Mouse (Mus musculus): Measurements from ENCODE around the gene Ptges3l. TPM values are rescaled to one million over a fixed set of nuclear protein-coding genes. Genes with fewer than 3 reads are reported as not detected.
A peak's percentile ranks its signal among the peaks of the same experiment; 100 is the strongest.
"Not testable (repeated sequence)": the region's sequence is repeated elsewhere in the genome, so short reads cannot be mapped to it uniquely, and the experiment has no call there.

Gene Ptges3l
- polyA plus RNA-seq, 1 experiment from 2014 or later = 12.6 TPM

DNA sequence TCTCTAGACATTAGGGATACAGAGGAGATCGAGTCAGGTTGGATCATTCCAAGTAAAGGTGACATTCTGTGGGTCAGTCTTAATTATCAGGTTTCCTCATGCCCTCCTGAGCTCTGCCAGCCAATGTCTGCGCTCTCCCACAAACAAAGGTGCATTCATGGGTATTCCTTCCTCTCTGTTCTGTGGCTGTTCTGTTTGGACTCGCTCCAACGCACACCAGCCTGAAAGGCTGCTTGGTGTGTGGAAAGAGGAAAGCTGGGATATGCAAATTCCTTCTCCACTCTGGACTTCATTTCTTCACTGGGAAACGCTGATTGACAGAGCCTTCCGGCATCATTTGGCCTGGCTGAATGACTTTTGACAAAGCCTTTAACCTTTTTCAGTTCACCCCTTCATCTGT is 29.6 kb upstream of the Ptges3l start:
- Histone ChIP-seq H3K4me3 (replicated peaks) (no peak overlapping the region), H3K9ac (no peak overlapping the region), H3K4me2 (no peak overlapping the region), H3K36me3 (peaks cover 23% of the 10 kb centered on the region), H3K27ac (peak overlapping the region; percentile 52; the same call in 1 of the 2 replicates), H3K9me3 (replicated peaks) (no peaks in the 10 kb centered on the region), H3K4me1 (peaks cover 29% of the 10 kb centered on the region), H3K27me3 (no peaks in the 10 kb centered on the region)
- 50% methylated on average over 6 of the region's 6 CpGs for WGBS
- ATAC-seq (replicated peaks; ENCODE audit: low FRiP score) = peak; percentile 22; the same call in 1 of the 2 replicates

DNA sequence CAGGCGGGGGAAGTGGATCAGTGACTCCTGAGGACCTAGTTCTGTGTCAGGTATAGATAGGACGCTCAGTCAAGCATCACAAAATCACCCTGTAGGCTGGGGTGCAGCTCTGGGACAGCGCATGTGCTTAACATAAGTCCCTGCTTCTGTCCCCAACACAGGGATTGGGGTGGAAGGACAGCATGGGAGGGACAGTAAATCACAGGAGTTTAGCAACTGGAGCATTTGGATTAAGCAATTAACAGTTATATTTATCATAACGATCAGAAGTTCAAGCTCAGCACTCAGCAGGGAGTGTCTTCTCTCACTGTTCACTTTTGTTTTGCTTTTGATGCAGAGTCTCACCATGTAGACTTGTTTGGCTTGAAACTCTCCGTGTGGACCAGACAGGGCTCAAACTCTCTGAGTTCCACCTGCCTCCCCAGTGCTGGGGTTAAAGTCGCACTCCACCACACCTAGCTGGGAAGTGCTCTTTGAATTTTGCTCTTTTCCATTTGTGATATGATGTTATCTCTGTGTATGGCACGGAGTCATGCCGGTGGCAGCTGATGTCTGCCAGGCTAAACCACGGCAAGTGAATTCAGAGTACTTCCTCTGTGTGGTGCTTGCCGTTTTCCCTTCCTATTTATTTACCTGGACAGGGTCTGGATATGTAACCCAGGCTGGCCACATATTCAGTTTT is 27.1 kb upstream of the Ptges3l start:
- Histone ChIP-seq H3K36me3 (no peaks in the 10 kb centered on the region), H3K4me2 (no peak overlapping the region), H3K9ac (no peak overlapping the region), H3K9me3 (replicated peaks) (no peaks in the 10 kb centered on the region), H3K4me1 (peaks cover 37% of the 10 kb centered on the region), H3K4me3 (replicated peaks) (no peak overlapping the region), H3K27ac (no peak overlapping the region), H3K27me3 (no peaks in the 10 kb centered on the region)
- 61% methylated on average over 10 of the region's 10 CpGs for WGBS
- no peak for ATAC-seq (replicated peaks; ENCODE audit: low FRiP score)

DNA sequence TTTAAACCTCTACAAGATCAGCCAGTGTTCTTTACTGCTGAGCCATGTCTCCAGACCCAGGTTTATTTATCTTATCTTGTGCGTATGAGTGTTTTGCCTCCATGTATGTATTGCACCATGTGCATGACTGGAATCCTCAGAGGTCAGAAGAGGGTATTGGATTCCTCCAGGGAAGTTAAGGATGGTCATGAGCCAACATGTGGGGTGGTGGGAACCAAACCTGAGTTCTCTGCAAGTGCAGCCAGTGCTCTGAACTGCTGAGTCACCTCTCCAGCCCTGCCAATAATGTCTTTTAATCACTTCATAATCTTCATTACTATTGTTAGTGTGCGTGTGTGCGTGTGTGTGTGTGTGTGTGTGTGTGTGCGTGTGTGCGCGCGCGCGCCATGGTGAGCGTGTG is 26.4 kb upstream of the Ptges3l start:
- H3K27me3 ChIP-seq = no peaks in the 10 kb centered on the region
- no peaks in the 10 kb centered on the region for H3K9me3 ChIP-seq (replicated peaks)
- WGBS = 93% methylated on average over 10 of the region's 10 CpGs
- no peak overlapping the region for H3K27ac ChIP-seq
- no peak for ATAC-seq (replicated peaks; ENCODE audit: low FRiP score)
- no peak overlapping the region for H3K9ac ChIP-seq
- peaks cover 5% of the 10 kb centered on the region; the same call in 1 of the 2 replicates for H3K36me3 ChIP-seq
- no peak overlapping the region for H3K4me2 ChIP-seq
- no peak overlapping the region for H3K4me3 ChIP-seq (replicated peaks)
- H3K4me1 ChIP-seq = peaks cover 37% of the 10 kb centered on the region

DNA sequence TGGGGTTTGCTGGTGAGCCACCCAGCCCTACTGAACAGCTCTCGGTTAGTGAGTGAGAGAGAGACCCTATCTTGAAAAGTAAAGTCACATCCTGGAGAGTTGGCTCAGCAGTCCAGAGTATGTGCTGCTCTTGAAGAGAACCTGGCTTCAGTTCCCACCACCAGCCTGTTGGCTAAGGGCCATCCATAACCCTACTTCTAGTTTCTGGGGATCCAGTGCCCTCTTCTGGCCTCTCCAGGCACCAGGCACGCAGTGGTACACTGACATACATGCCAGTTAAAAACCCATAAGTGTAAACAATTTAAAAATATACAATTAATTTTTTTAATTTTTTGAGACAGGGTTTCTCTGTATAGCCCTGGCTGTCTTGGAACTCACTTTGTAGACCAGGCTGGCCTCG is 25.3 kb upstream of the Ptges3l start:
- Histone ChIP-seq H3K4me2 (no peak overlapping the region), H3K9me3 (replicated peaks) (no peaks in the 10 kb centered on the region), H3K4me1 (peaks cover 34% of the 10 kb centered on the region), H3K9ac (no peak overlapping the region), H3K27me3 (no peaks in the 10 kb centered on the region), H3K36me3 (peaks cover 12% of the 10 kb centered on the region), H3K4me3 (replicated peaks) (no peak overlapping the region), H3K27ac (no peak overlapping the region)
- no peak for ATAC-seq (replicated peaks; ENCODE audit: low FRiP score)
- 86% methylated on average over 3 of the region's 3 CpGs for WGBS

DNA sequence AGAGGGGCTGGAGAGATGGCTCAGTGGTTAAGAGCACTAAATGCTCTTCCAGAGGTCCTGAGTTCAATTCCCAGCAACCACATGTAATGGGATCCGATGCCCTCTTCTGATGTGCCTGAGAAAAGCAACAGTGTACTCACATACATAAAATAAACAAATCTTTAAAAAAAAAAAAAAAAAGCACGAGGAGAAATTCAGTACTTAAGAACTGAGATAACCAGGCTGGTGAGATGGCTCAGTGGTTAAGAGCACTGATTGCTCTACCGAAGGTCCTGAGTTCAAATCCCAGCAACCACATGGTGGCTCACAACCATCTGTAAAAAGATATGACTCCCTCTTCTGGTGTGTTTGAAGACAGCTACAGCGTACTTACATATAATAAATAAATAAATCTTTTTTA is 24.5 kb upstream of the Ptges3l start:
- not testable (repeated sequence) for H3K9me3 ChIP-seq (replicated peaks); H3K4me3 ChIP-seq (replicated peaks); H3K27me3 ChIP-seq; ATAC-seq (replicated peaks; ENCODE audit: low FRiP score); H3K4me2 ChIP-seq; H3K27ac ChIP-seq; H3K9ac ChIP-seq
- H3K4me1 ChIP-seq = peaks cover 32% of the 10 kb centered on the region
- peaks cover 20% of the 10 kb centered on the region for H3K36me3 ChIP-seq
- 82% methylated on average over 4 of the region's 4 CpGs for WGBS

DNA sequence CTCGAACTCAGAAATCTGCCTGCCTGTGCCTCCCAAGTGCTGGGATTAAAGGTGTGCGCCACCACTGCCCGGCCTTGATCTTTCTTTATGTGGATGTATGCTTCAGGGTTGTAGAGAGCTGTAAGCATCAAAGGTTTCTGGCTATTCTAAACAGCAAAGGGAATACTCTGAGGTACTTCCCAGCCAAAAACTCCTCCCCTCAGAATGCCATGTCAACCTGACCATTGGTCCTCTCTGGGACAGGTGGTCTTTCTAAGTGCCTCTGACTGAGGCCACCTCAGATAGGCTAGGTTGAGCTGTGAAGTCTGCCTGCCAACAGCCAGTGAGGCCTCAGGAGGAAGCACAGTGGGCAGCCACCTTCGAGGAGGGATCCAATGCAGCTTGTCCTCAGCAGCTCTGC is 23.8 kb upstream of the Ptges3l start:
- ATAC-seq (replicated peaks; ENCODE audit: low FRiP score) = no peak

DNA sequence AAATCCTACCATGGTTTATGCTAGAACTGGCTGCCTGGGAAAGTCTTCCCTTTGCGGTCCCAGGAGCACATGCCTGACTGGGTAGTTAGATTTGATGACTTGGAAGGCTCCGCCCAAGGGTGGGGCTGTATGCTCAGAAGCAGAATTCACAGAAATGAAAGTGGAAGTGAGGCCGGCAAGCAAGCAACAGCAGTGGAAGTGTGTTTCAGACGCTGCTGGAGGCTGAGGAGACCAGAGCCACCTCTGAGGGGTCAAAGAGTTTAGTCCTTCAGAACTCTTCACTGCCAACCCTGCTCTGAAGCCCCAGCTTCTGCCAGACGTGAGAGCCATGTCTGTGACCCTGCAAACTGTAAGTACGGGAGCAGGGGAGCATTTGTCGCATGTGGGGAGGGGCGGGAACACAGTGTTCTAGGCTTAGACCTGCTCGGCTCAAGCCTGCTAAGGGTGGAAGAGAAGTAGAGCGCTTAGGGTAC is 23.2 kb upstream of the Ptges3l start, which contains the start of gene Ifi35:
Gene Ifi35, plus strand, starts transcription at position 134 of the 473 bp plus-strand sequence.
- peak; percentile 78 for ATAC-seq (replicated peaks; ENCODE audit: low FRiP score)
- WGBS = 20% methylated on average over 10 of the region's 10 CpGs
- H3K4me3 ChIP-seq (replicated peaks) = peak within 1 kb of the TSS; percentile 45
- no peaks in the 10 kb centered on the region for H3K9me3 ChIP-seq (replicated peaks)
- H3K4me1 ChIP-seq = peaks cover 37% of the 10 kb centered on the region
- H3K4me2 ChIP-seq = peak within 1 kb of the TSS; percentile 53
- H3K27me3 ChIP-seq = no peaks in the 10 kb centered on the region
- peak within 1 kb of the TSS; percentile 23 for H3K9ac ChIP-seq
- H3K36me3 ChIP-seq = peaks cover 33% of the 10 kb centered on the region
- peak within 1 kb of the TSS; percentile 59 for H3K27ac ChIP-seq

More for the DNA sequence above, 23.8 kb upstream of the Ptges3l start:
- Histone ChIP-seq H3K4me2 (peak overlapping the region; percentile 53), H3K36me3 (peaks cover 27% of the 10 kb centered on the region), H3K4me1 (peaks cover 32% of the 10 kb centered on the region), H3K9me3 (replicated peaks) (no peaks in the 10 kb centered on the region), H3K27ac (peak overlapping the region; percentile 59), H3K4me3 (replicated peaks) (peak overlapping the region; percentile 45), H3K27me3 (no peaks in the 10 kb centered on the region), H3K9ac (peak overlapping the region; percentile 23; the same call in 1 of the 2 replicates)
- 84% methylated on average over 4 of the region's 4 CpGs for WGBS

DNA sequence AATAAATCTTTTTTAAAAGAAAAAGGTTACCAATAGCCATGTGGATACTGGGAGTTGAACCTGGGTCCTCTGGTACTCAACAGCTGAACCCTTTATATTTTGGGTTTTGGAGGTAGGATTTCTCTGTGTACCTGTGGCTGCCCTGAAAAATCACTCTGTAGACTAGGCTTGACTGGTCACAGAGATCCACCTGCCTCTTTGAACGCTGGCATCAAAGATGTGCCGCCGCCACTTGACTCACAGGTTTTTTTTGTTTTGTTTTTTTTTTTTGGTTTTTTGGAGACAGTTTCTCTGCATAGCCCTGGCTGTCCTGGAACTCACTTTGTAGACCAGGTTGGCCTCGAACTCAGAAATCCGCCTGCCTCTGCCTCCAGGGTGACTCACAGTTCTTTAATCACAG is 22.7 kb upstream of the Ptges3l start:
- Histone ChIP-seq H3K4me2 (peak overlapping the region; percentile 53), H3K27ac (peak overlapping the region; percentile 59), H3K4me3 (replicated peaks) (peak overlapping the region; percentile 45; the same call in 1 of the 2 replicates), H3K9me3 (replicated peaks) (no peaks in the 10 kb centered on the region), H3K27me3 (no peaks in the 10 kb centered on the region), H3K9ac (peak overlapping the region; percentile 23; the same call in 1 of the 2 replicates), H3K36me3 (peaks cover 34% of the 10 kb centered on the region), H3K4me1 (peaks cover 41% of the 10 kb centered on the region)
- ATAC-seq (replicated peaks; ENCODE audit: low FRiP score) = no peak
- 76% methylated on average over 5 of the region's 5 CpGs for WGBS

DNA sequence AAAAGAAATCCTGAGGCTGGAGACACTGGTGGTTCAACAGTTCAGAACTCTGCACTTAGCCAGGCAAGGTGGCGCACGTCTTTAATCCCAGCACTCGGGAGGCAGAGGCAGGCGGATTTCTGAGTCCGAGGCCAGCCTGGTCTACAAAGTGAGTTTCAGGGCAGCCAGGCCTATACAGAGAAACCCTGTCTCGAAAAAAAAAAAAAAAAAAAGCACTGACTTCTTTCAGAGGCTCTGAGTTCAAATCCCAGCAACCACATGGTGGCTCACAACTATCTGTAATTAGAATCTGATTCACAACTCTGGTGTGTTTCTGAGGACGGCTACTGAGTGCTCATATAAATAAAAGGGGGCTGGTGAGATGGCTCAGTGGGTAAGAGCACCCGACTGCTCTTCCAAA is 21.7 kb upstream of the Ptges3l start:
- H3K4me3 ChIP-seq (replicated peaks); H3K4me2 ChIP-seq; H3K27ac ChIP-seq; H3K27me3 ChIP-seq; H3K9ac ChIP-seq; H3K9me3 ChIP-seq (replicated peaks); ATAC-seq (replicated peaks; ENCODE audit: low FRiP score): not testable (repeated sequence)
- 89% methylated on average over 8 of the region's 8 CpGs for WGBS
- H3K4me1 ChIP-seq = peaks cover 38% of the 10 kb centered on the region
- H3K36me3 ChIP-seq = peaks cover 34% of the 10 kb centered on the region

DNA sequence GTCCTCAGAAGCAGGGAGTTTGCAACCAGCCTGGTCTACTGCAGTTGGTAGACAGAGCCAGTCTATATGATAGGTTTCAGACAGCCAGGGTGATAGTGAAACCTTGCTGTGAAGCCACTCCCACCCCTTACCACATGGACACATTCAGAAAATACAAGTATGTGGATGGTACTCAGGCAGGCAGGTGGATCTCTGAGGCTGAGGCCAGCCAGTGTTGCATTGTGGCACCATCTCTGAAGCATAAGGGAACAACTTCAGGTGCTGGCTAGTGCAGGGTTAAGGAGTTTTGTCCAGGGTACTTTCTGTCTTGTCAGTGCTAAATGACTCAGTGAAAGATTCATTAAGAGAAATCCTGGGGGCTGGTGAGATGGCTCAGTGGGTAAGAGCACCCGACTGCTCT is 21.2 kb upstream of the Ptges3l start:
- WGBS = 69% methylated on average over 1 of the region's 1 CpGs
- H3K4me2 ChIP-seq = no peak overlapping the region
- ATAC-seq (replicated peaks; ENCODE audit: low FRiP score) = no peak
- no peaks in the 10 kb centered on the region for H3K27me3 ChIP-seq
- peaks cover 34% of the 10 kb centered on the region for H3K36me3 ChIP-seq
- peaks cover 38% of the 10 kb centered on the region for H3K4me1 ChIP-seq
- no peak overlapping the region for H3K4me3 ChIP-seq (replicated peaks)
- H3K27ac ChIP-seq = 0 out of 2 replicates have a peak overlapping the region, but pooled peaks have one; percentile 4
- no peaks in the 10 kb centered on the region for H3K9me3 ChIP-seq (replicated peaks)
- H3K9ac ChIP-seq = no peak overlapping the region

DNA sequence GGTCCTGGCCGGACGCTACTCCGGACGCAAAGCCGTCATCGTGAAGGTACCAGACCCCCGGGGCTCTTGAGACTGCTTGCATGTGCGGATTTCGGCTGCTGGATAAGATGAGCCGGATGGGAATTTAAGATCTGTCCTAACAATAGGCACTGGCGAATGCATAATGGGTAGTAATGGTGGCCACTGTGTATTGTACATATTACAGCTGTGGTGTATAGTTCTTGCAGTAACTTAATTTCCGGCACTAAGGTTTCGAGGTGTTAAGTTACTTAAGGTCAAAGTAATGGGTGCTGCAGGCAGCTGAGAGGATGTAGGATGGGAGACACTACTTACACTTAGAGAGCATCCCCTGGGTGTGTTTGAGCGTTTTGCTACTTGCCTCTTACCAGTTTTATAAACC is 17.6 kb upstream of the Ptges3l start:
- no peaks in the 10 kb centered on the region for H3K27me3 ChIP-seq
- peak overlapping the region; percentile 89 for H3K9ac ChIP-seq
- peaks cover 26% of the 10 kb centered on the region for H3K4me1 ChIP-seq
- peak overlapping the region; percentile 81 for H3K4me2 ChIP-seq
- H3K4me3 ChIP-seq (replicated peaks) = peak overlapping the region; percentile 87
- H3K27ac ChIP-seq = peak overlapping the region; percentile 93
- peaks cover 34% of the 10 kb centered on the region for H3K36me3 ChIP-seq
- no peaks in the 10 kb centered on the region for H3K9me3 ChIP-seq (replicated peaks)
- ATAC-seq (replicated peaks; ENCODE audit: low FRiP score) = no peak
- under 1% methylated on average over 14 of the region's 14 CpGs for WGBS

DNA sequence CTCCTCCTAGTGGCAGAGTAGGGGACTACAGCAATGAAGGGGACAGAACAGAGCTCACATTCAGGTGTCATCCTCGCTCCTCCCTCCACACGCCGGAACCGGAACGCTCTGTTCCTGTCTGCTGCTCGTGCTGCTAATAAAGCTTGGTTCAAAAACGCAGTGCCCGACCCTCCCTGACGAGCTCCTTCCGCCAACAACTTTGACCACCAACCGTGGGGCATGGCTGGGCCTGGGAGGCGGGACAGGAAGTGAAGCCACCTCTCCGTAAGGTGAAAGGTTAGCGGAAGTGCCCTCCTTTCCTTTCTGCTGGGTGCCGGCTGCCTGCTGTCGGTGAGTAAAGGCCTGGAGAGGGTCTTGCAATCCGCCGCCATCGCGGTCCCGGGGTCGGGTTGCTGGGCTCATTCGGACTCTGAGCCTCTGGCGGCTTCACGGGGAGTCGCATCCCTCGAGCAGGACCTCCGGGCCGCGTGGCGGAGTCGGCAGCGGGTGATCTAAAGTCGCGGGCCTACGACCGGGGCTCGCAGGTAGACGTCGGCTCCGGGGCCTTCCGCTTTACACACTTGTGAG is 17.1 kb upstream of the Ptges3l start, which contains the start of gene Rpl27:
Gene Rpl27, plus strand, starts transcription at position 172 of the 567 bp plus-strand sequence.
- H3K27ac ChIP-seq = peak within 1 kb of the TSS; percentile 93
- peak; percentile 98 for ATAC-seq (replicated peaks; ENCODE audit: low FRiP score)
- H3K4me1 ChIP-seq = peaks cover 21% of the 10 kb centered on the region
- H3K4me2 ChIP-seq = peak within 1 kb of the TSS; percentile 81
- no peaks in the 10 kb centered on the region for H3K27me3 ChIP-seq
- H3K9me3 ChIP-seq (replicated peaks) = no peaks in the 10 kb centered on the region
- H3K4me3 ChIP-seq (replicated peaks) = peak within 1 kb of the TSS; percentile 87
- H3K36me3 ChIP-seq = peaks cover 34% of the 10 kb centered on the region
- peak within 1 kb of the TSS; percentile 89 for H3K9ac ChIP-seq
- 0% methylated on average over 42 of the region's 42 CpGs for WGBS

All from kidney, embryonic 15.5 days (tissue).